Mouse (Mus musculus): ENCODE results near the gene Spata25.

DNA sequence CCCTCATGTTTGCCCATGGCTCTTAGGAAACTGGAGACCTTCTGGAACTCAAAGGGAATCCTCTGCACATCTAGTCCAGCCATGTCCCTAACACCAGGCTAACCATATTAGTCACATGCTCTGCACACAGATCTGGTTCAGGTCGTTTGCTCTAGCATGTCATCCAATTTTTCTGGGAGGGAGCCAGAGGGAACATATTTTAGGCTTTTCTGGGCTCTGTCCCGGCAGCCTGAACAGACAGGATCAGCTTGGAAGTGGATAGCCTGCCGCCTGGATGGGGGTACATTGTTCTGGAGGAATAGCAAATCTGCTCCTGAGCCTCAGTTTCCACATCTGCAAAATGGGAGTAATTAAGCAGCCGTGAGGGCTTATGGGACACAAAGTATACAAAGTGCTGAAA lies 32.8 kb upstream of the Spata25 start:
- TF ChIP-seq GATA1 (IDR thresholded peaks at IDR 0.05; ENCODE audit: low read length) (no peak), TAL1 (IDR thresholded peaks at IDR 0.05; ENCODE audit: low read length) (no peak)

Data from erythroblast, embryonic 14.5 days (primary cell).